ENCODE assay signal across 10 mouse cellular contexts in genomic region chr14:12199956-12200950, GRCm38 (mm10).
DNase-seq lines count a peak whose midpoint lies in the region; ATAC-seq and TF ChIP-seq lines count a peak whose summit lies in the region.
"Had no signal": no experiment of that assay in that cellular context is flagged by ENCODE, and none has a peak within 500 bp of the region (broad histone marks: within the 10 kb centered on the region; RNA-seq: fewer than 3 reads in every experiment).

No protein-coding gene starts in this region.

- no peaks in the 10 kb centered on the region for H3K27me3 ChIP-seq in embryonic facial prominence, embryonic 11.5 days (ENCODE audit: control insufficient read depth, insufficient read depth, low read length)
- H3K27me3 ChIP-seq in embryonic facial prominence, embryonic 10.5 days (replicated peaks; ENCODE audit: low read depth, poor library complexity, severe bottlenecking) = no peaks in the 10 kb centered on the region
- H3K27me3 ChIP-seq in hindbrain, postnatal 0 days (ENCODE audit: insufficient read depth, low read length) = no peaks in the 10 kb centered on the region
- no peaks in the 10 kb centered on the region for H3K27me3 ChIP-seq in midbrain, embryonic 14.5 days (ENCODE audit: control insufficient read depth, insufficient read depth, low read length)
- H3K27me3 ChIP-seq: heart, embryonic 13.5 days; liver, embryonic 15.5 days had no signal

- no peaks in the 10 kb centered on the region for H3K36me3 ChIP-seq in embryonic facial prominence, embryonic 11.5 days (replicated peaks; ENCODE audit: control insufficient read depth, insufficient read depth, low read depth, low read length)
- H3K36me3 ChIP-seq in embryonic facial prominence, embryonic 10.5 days (replicated peaks) = no peaks in the 10 kb centered on the region
- no peaks in the 10 kb centered on the region for H3K36me3 ChIP-seq in hindbrain, postnatal 0 days (ENCODE audit: insufficient read depth, low read length)
- H3K36me3 ChIP-seq in midbrain, embryonic 14.5 days (ENCODE audit: control insufficient read depth, insufficient read depth, low read length) = no peaks in the 10 kb centered on the region
- H3K36me3 ChIP-seq: heart, embryonic 13.5 days; liver, embryonic 15.5 days had no signal

- H3K27ac ChIP-seq in embryonic facial prominence, embryonic 11.5 days (replicated peaks; ENCODE audit: low read depth, low read length) = no peak overlapping the region
- no peak overlapping the region for H3K27ac ChIP-seq in embryonic facial prominence, embryonic 10.5 days (replicated peaks)
- H3K27ac ChIP-seq in hindbrain, postnatal 0 days = no peak overlapping the region; the same call in 1 of the 2 replicates
- H3K27ac ChIP-seq in midbrain, embryonic 14.5 days (replicated peaks; ENCODE audit: low read depth, low read length) = peak overlapping the region; percentile 53
- H3K27ac ChIP-seq in gastrocnemius, adult 2 months = no peak overlapping the region
- H3K27ac ChIP-seq: heart, embryonic 13.5 days; liver, embryonic 15.5 days had no signal

- 83% methylated on average over 13 of the region's 13 CpGs for WGBS in embryonic facial prominence, embryonic 11.5 days
- WGBS in embryonic facial prominence, embryonic 10.5 days = 86% methylated on average over 13 of the region's 13 CpGs
- 42% methylated on average over 13 of the region's 13 CpGs for WGBS in hindbrain, postnatal 0 days
- 55% methylated on average over 13 of the region's 13 CpGs for WGBS in midbrain, embryonic 14.5 days

- no peak for DNase-seq in embryonic facial prominence, embryonic 11.5 days (ENCODE audit: low spot score)
- DNase-seq in embryonic facial prominence, embryonic 10.5 days (ENCODE audit: low spot score) = no peak
- peak; percentile 92 to 95 for DNase-seq in cerebellum, postnatal 10 days
- DNase-seq in hindbrain, postnatal 0 days (ENCODE audit: low spot score) = peak; percentile 70
- peak; percentile 46 for DNase-seq in midbrain, embryonic 14.5 days
- DNase-seq in layer of hippocampus, postnatal 25 days (ENCODE audit: extremely low spot score in 1 of 2, low spot score in 1 of 2) = no peak
- no peak for DNase-seq in adrenal gland, adult 8-10 months
- DNase-seq in gastrocnemius, adult 2 months = no peak

- TF ChIP-seq CTCF in hindbrain, postnatal 0 days (IDR thresholded peaks at IDR 0.05; ENCODE audit: low read depth) = no peak
- no peak for TF ChIP-seq CTCF in gastrocnemius, adult 2 months (IDR thresholded peaks at IDR 0.05)

- no peaks in the 10 kb centered on the region for H3K4me1 ChIP-seq in embryonic facial prominence, embryonic 11.5 days (ENCODE audit: control insufficient read depth, insufficient read depth, low read length)
- no peaks in the 10 kb centered on the region for H3K4me1 ChIP-seq in embryonic facial prominence, embryonic 10.5 days
- H3K4me1 ChIP-seq in hindbrain, postnatal 0 days (ENCODE audit: insufficient read depth, low read length) = peaks cover 12% of the 10 kb centered on the region; the same call in 1 of the 2 replicates
- peaks cover 26% of the 10 kb centered on the region; the same call in 1 of the 2 replicates for H3K4me1 ChIP-seq in midbrain, embryonic 14.5 days (ENCODE audit: control insufficient read depth, insufficient read depth, low read length)
- H3K4me1 ChIP-seq: heart, embryonic 13.5 days; liver, embryonic 15.5 days had no signal

- peak; percentile 67; the same call in 1 of the 2 replicates for ATAC-seq in embryonic facial prominence, embryonic 11.5 days (replicated peaks; ENCODE audit: insufficient number of reproducible peaks, low FRiP score, low TSS enrichment, low read depth)
- peak; percentile 81 for ATAC-seq in hindbrain, postnatal 0 days
- peak; percentile 59 for ATAC-seq in midbrain, embryonic 14.5 days (ENCODE audit: low FRiP score, low TSS enrichment)

- intact Hi-C loops in gastrocnemius, adult 2 months (cut with DNase I) = no loop called here

- no peak overlapping the region for H3K9ac ChIP-seq in embryonic facial prominence, embryonic 11.5 days (replicated peaks; ENCODE audit: low read length)
- no peak overlapping the region for H3K9ac ChIP-seq in hindbrain, postnatal 0 days (replicated peaks; ENCODE audit: low read length)
- no peak overlapping the region for H3K9ac ChIP-seq in midbrain, embryonic 14.5 days (replicated peaks; ENCODE audit: low read length)
- H3K9ac ChIP-seq: heart, embryonic 13.5 days; liver, embryonic 15.5 days had no signal

- no peak overlapping the region for H3K4me2 ChIP-seq in embryonic facial prominence, embryonic 11.5 days (ENCODE audit: low read depth, low read length)
- no peak overlapping the region for H3K4me2 ChIP-seq in hindbrain, postnatal 0 days (ENCODE audit: low read depth, low read length)
- no peak overlapping the region for H3K4me2 ChIP-seq in midbrain, embryonic 14.5 days (ENCODE audit: low read length)
- H3K4me2 ChIP-seq: heart, embryonic 13.5 days; liver, embryonic 15.5 days had no signal

- H3K4me3 ChIP-seq in embryonic facial prominence, embryonic 11.5 days (ENCODE audit: low read depth, low read length) = no peak overlapping the region
- H3K4me3 ChIP-seq in embryonic facial prominence, embryonic 10.5 days = no peak overlapping the region
- no peak overlapping the region for H3K4me3 ChIP-seq in hindbrain, postnatal 0 days (ENCODE audit: low read length)
- no peak overlapping the region for H3K4me3 ChIP-seq in midbrain, embryonic 14.5 days (replicated peaks; ENCODE audit: low read depth, low read length)
- no peak overlapping the region for H3K4me3 ChIP-seq in gastrocnemius, adult 2 months
- H3K4me3 ChIP-seq: heart, embryonic 13.5 days; liver, embryonic 15.5 days had no signal

- no peaks in the 10 kb centered on the region for H3K9me3 ChIP-seq in embryonic facial prominence, embryonic 11.5 days (replicated peaks; ENCODE audit: control insufficient read depth, low read length)
- H3K9me3 ChIP-seq in embryonic facial prominence, embryonic 10.5 days = no peaks in the 10 kb centered on the region
- no peaks in the 10 kb centered on the region for H3K9me3 ChIP-seq in hindbrain, postnatal 0 days (ENCODE audit: low read length)
- H3K9me3 ChIP-seq in midbrain, embryonic 14.5 days (ENCODE audit: control insufficient read depth, low read length) = no peaks in the 10 kb centered on the region
- H3K9me3 ChIP-seq: heart, embryonic 13.5 days; liver, embryonic 15.5 days had no signal

Comparison
In these comparisons a context has a peak if more than half of its experiments do, and no peak if none do; other contexts are left out.
1. DNase-seq: peak in cerebellum, postnatal 10 days (2 of 2), hindbrain, postnatal 0 days (single experiment) and midbrain, embryonic 14.5 days (single experiment); none in embryonic facial prominence, embryonic 11.5 days (single experiment), embryonic facial prominence, embryonic 10.5 days (single experiment), layer of hippocampus, postnatal 25 days (0 of 2), adrenal gland, adult 8-10 months (single experiment) and gastrocnemius, adult 2 months (single experiment).
2. Peak in every context shown above with its lines, with median percentiles within 50 percentile points of each other: ATAC-seq.